Mouse (Mus musculus): ENCODE measurements around the gene Sumf1. TPM values are rescaled to one million over a fixed set of nuclear protein-coding genes. Genes with fewer than 3 reads are reported as not detected.

The Sumf1 gene
- polyA plus RNA-seq, 1 experiment = 19.1 TPM

- Histone ChIP-seq H3K36me3 (ENCODE audit: control insufficient read depth, insufficient read depth, low read length) (peaks cover 14% of the 10 kb centered on the region), H3K27ac (ENCODE audit: insufficient read depth, low read length) (no peak overlapping the region), H3K4me1 (ENCODE audit: control insufficient read depth, insufficient read depth, insufficient read length) (peaks cover 13% of the 10 kb centered on the region; the same call in 1 of the 2 replicates), H3K27me3 (ENCODE audit: control insufficient read depth, insufficient read depth, low read length) (no peaks in the 10 kb centered on the region), H3K4me3 (ENCODE audit: extremely low read depth, insufficient read depth, insufficient read length) (no peak overlapping the region)
- DNase-seq (ENCODE audit: low read depth in 1 of 2, low spot score in 2 of 2) = no peak
- WGBS = 75% methylated on average over 3 of the region's 3 CpGs
- TF ChIP-seq POLR2A (IDR thresholded peaks at IDR 0.05; ENCODE audit: low read depth, low read length) = no peak
- TF ChIP-seq CTCF (IDR thresholded peaks at IDR 0.05; ENCODE audit: extremely low read depth, insufficient read depth, insufficient read length, insufficient replicate concordance) = no peak
These were observed 15.9 kb downstream of the Sumf1 start for GRCm38 (mm10) chr6:108169466-108169865.

GRCm38 (mm10) chr6:108168723-108169122 lies 16.7 kb downstream of the Sumf1 start:
- DNase-seq (ENCODE audit: low read depth in 1 of 2, low spot score in 2 of 2) = no peak
- Histone ChIP-seq H3K27ac (ENCODE audit: insufficient read depth, low read length) (no peak overlapping the region), H3K4me3 (ENCODE audit: extremely low read depth, insufficient read depth, insufficient read length) (no peak overlapping the region), H3K4me1 (ENCODE audit: control insufficient read depth, insufficient read depth, insufficient read length) (peaks cover 13% of the 10 kb centered on the region; the same call in 1 of the 2 replicates), H3K36me3 (ENCODE audit: control insufficient read depth, insufficient read depth, low read length) (peaks cover 12% of the 10 kb centered on the region), H3K27me3 (ENCODE audit: control insufficient read depth, insufficient read depth, low read length) (no peaks in the 10 kb centered on the region)
- 65% methylated on average over 6 of the region's 6 CpGs for WGBS
- TF ChIP-seq CTCF (IDR thresholded peaks at IDR 0.05; ENCODE audit: extremely low read depth, insufficient read depth, insufficient read length, insufficient replicate concordance) (no peak), POLR2A (IDR thresholded peaks at IDR 0.05; ENCODE audit: low read depth, low read length) (no peak)

GRCm38 (mm10) chr6:108167946-108168680 lies 17.3 kb downstream of the Sumf1 start:
- H3K4me1 ChIP-seq (ENCODE audit: control insufficient read depth, insufficient read depth, insufficient read length) = peaks cover 13% of the 10 kb centered on the region; the same call in 1 of the 2 replicates
- no peaks in the 10 kb centered on the region for H3K27me3 ChIP-seq (ENCODE audit: control insufficient read depth, insufficient read depth, low read length)
- no peak for DNase-seq (ENCODE audit: low read depth in 1 of 2, low spot score in 2 of 2)
- TF ChIP-seq CTCF (IDR thresholded peaks at IDR 0.05; ENCODE audit: extremely low read depth, insufficient read depth, insufficient read length, insufficient replicate concordance) (no peak), POLR2A (IDR thresholded peaks at IDR 0.05; ENCODE audit: low read depth, low read length) (no peak)
- no peak overlapping the region for H3K4me3 ChIP-seq (ENCODE audit: extremely low read depth, insufficient read depth, insufficient read length)
- peak overlapping the region; percentile 45; the same call in 1 of the 2 replicates for H3K27ac ChIP-seq (ENCODE audit: insufficient read depth, low read length)
- peaks cover 10% of the 10 kb centered on the region for H3K36me3 ChIP-seq (ENCODE audit: control insufficient read depth, insufficient read depth, low read length)
- 53% methylated on average over 7 of the region's 7 CpGs for WGBS

GRCm38 (mm10) chr6:108165598-108165997 lies 19.8 kb downstream of the Sumf1 start:
- TF ChIP-seq CTCF (IDR thresholded peaks at IDR 0.05; ENCODE audit: extremely low read depth, insufficient read depth, insufficient read length, insufficient replicate concordance) = no peak
- TF ChIP-seq POLR2A (IDR thresholded peaks at IDR 0.05; ENCODE audit: low read depth, low read length) = no peak
- 82% methylated on average over 2 of the region's 2 CpGs for WGBS
- Histone ChIP-seq H3K36me3 (ENCODE audit: control insufficient read depth, insufficient read depth, low read length) (no peaks in the 10 kb centered on the region), H3K4me3 (ENCODE audit: extremely low read depth, insufficient read depth, insufficient read length) (no peak overlapping the region), H3K27ac (ENCODE audit: insufficient read depth, low read length) (no peak overlapping the region), H3K27me3 (ENCODE audit: control insufficient read depth, insufficient read depth, low read length) (no peaks in the 10 kb centered on the region), H3K4me1 (ENCODE audit: control insufficient read depth, insufficient read depth, insufficient read length) (peaks cover 13% of the 10 kb centered on the region; the same call in 1 of the 2 replicates)
- DNase-seq (ENCODE audit: low read depth in 1 of 2, low spot score in 2 of 2) = no peak

GRCm38 (mm10) chr6:108164935-108165334 lies 20.4 kb downstream of the Sumf1 start:
- WGBS = 62% methylated on average over 5 of the region's 5 CpGs
- peak in 1 of 2 experiments; percentile 25 for DNase-seq (ENCODE audit: low read depth in 1 of 2, low spot score in 2 of 2)
- H3K27ac ChIP-seq (ENCODE audit: insufficient read depth, low read length) = no peak overlapping the region
- TF ChIP-seq CTCF (IDR thresholded peaks at IDR 0.05; ENCODE audit: extremely low read depth, insufficient read depth, insufficient read length, insufficient replicate concordance) (no peak), POLR2A (IDR thresholded peaks at IDR 0.05; ENCODE audit: low read depth, low read length) (no peak)
- H3K27me3 ChIP-seq (ENCODE audit: control insufficient read depth, insufficient read depth, low read length) = no peaks in the 10 kb centered on the region
- H3K4me1 ChIP-seq (ENCODE audit: control insufficient read depth, insufficient read depth, insufficient read length) = peaks cover 13% of the 10 kb centered on the region; the same call in 1 of the 2 replicates
- no peaks in the 10 kb centered on the region for H3K36me3 ChIP-seq (ENCODE audit: control insufficient read depth, insufficient read depth, low read length)
- no peak overlapping the region for H3K4me3 ChIP-seq (ENCODE audit: extremely low read depth, insufficient read depth, insufficient read length)

- Histone ChIP-seq H3K4me1 (ENCODE audit: control insufficient read depth, insufficient read depth, insufficient read length) (peaks cover 5% of the 10 kb centered on the region; the same call in 1 of the 2 replicates), H3K4me3 (ENCODE audit: extremely low read depth, insufficient read depth, insufficient read length) (no peak overlapping the region), H3K36me3 (ENCODE audit: control insufficient read depth, insufficient read depth, low read length) (no peaks in the 10 kb centered on the region), H3K27me3 (ENCODE audit: control insufficient read depth, insufficient read depth, low read length) (no peaks in the 10 kb centered on the region), H3K27ac (ENCODE audit: insufficient read depth, low read length) (no peak overlapping the region)
- no peak for DNase-seq (ENCODE audit: low read depth in 1 of 2, low spot score in 2 of 2)
- no peak for TF ChIP-seq POLR2A (IDR thresholded peaks at IDR 0.05; ENCODE audit: low read depth, low read length)
- TF ChIP-seq CTCF (IDR thresholded peaks at IDR 0.05; ENCODE audit: extremely low read depth, insufficient read depth, insufficient read length, insufficient replicate concordance) = no peak
- 80% methylated on average over 2 of the region's 2 CpGs for WGBS
These were observed 24.8 kb downstream of the Sumf1 start for GRCm38 (mm10) chr6:108160608-108161007.

- Histone ChIP-seq H3K4me3 (ENCODE audit: extremely low read depth, insufficient read depth, insufficient read length) (no peak overlapping the region), H3K4me1 (ENCODE audit: control insufficient read depth, insufficient read depth, insufficient read length) (peaks cover 2% of the 10 kb centered on the region; the same call in 1 of the 2 replicates), H3K27me3 (ENCODE audit: control insufficient read depth, insufficient read depth, low read length) (no peaks in the 10 kb centered on the region), H3K27ac (ENCODE audit: insufficient read depth, low read length) (no peak overlapping the region), H3K36me3 (ENCODE audit: control insufficient read depth, insufficient read depth, low read length) (0 out of 2 replicates have a peak, but pooled peaks cover 2% of the 10 kb centered on the region)
- 61% methylated on average over 6 of the region's 6 CpGs for WGBS
- no peak for DNase-seq (ENCODE audit: low read depth in 1 of 2, low spot score in 2 of 2)
- TF ChIP-seq POLR2A (IDR thresholded peaks at IDR 0.05; ENCODE audit: low read depth, low read length) = no peak
These were observed 28.5 kb downstream of the Sumf1 start for GRCm38 (mm10) chr6:108156881-108157280.

All from spleen, adult 2 months (tissue).